Mouse (Mus musculus) myocyte (in vitro differentiated cells): ENCODE measurements around the gene Bmper.

Experiments
- E2F4 ChIP-seq: IDR thresholded peaks from one replicate; pipeline ENCODE4 v1.6.1; 2011; ENCODE audit warnings: mild to moderate bottlenecking, control low read depth, moderate library complexity; ENCODE audit not compliant: insufficient read depth
- POLR2A ChIP-seq: IDR thresholded peaks from one replicate; pipeline ENCODE4 v1.6.1; 2011; ENCODE audit warnings: low read depth, mild to moderate bottlenecking, control low read depth, moderate library complexity; ENCODE audit not compliant: insufficient read length

DNA sequence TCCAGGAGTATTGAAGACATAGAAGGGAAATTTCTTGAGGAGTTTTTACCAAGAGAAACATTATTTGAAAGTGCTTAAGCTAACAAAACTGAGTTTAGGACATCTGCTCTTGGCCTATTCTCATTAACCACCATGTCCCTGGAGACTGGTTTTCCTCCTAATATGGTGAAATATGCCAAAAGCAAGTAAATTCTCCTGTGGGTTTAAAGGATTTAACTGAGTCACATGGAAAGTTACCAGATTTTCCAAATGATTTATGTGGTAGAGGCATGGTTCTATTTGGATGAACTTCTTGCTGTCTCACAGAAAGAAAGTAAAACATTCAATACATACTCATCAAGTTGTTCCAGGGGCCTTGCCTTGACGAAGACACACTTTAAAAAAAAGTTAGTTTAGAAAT is 31.9 kb upstream of the Bmper start:
- TF ChIP-seq E2F4 (no peak), POLR2A (no peak)
